Mouse (Mus musculus): ENCODE measurements at regions not wholly inside any gene's neighbourhood (a gene's known extent, or its start where the extent isn't known, plus 50 kb on each side); places are given as distances from the start of the nearest gene placed in this dataset.

DNA sequence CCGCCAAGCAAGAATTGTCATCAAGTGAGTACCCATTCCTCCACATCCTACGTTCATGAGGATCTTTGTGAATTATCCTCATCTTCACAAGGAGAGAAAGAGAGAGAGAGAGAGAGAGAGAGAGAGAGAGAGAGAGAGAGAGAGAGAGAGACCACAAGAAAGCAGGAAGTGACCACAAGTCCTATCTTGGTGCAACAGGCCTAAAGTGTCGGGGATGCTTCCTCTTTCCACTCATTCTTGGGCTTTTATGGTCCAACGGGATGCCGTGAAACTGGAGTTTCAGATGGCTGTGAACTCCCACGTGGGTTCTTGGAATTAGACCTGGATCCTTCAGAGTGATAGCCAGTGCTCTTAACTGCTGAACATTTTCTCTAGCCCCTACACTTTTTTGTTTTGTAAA, 53.1 kb upstream of the Rai14 start:
- no peaks in the 10 kb centered on the region for H3K9me3 ChIP-seq
- no peak overlapping the region for H3K9ac ChIP-seq
- no peak overlapping the region for H3K4me3 ChIP-seq (replicated peaks)
- H3K4me1 ChIP-seq: peaks cover 4% of the 10 kb centered on the region; the same call in 1 of the 2 replicates
- H3K4me2 ChIP-seq: no peak overlapping the region
- H3K36me3 ChIP-seq: no peaks in the 10 kb centered on the region
- no peaks in the 10 kb centered on the region for H3K27me3 ChIP-seq (replicated peaks)
- H3K27ac ChIP-seq: no peak overlapping the region
- no peak for ATAC-seq (ENCODE audit: insufficient read depth, low FRiP score, low read depth)
- WGBS: 75% methylated on average over 6 of the region's 6 CpGs

GRCm38 (mm10) chr15:10770410-10771310, 56.2 kb upstream of the Rai14 start:
- Histone ChIP-seq H3K36me3 (no peaks in the 10 kb centered on the region), H3K9ac (no peak overlapping the region), H3K27ac (no peak overlapping the region), H3K4me3 (replicated peaks) (no peak overlapping the region), H3K4me1 (peaks cover 4% of the 10 kb centered on the region; the same call in 1 of the 2 replicates), H3K27me3 (replicated peaks) (no peaks in the 10 kb centered on the region), H3K4me2 (no peak overlapping the region), H3K9me3 (no peaks in the 10 kb centered on the region)
- 32% methylated on average over 5 of the region's 5 CpGs for WGBS
- no peak for ATAC-seq (ENCODE audit: insufficient read depth, low FRiP score, low read depth)

DNA sequence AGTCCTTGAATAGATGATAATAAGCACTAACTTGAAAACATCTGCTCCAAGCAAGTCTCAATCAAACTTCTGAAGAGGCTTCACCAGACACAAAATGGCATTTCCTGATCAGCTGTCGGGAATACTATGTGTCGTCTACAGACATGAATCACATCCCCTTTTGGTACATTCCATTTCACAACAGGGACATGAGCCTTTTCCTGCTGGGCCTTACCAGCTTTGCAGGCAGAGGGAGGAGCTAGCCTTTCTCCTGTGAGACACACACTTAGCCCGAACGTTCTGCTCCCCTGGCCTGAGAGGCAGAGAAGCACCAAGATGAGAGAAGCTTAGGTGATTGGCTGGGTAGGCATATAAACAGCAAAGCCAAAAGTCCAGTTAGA, 56.9 kb upstream of the Rai14 start:
- 37% methylated on average over 4 of the region's 4 CpGs for WGBS
- no peak for ATAC-seq (ENCODE audit: insufficient read depth, low FRiP score, low read depth)
- Histone ChIP-seq H3K27ac (no peak overlapping the region), H3K4me2 (no peak overlapping the region), H3K4me3 (replicated peaks) (no peak overlapping the region), H3K9me3 (no peaks in the 10 kb centered on the region), H3K36me3 (no peaks in the 10 kb centered on the region), H3K4me1 (peaks cover 4% of the 10 kb centered on the region; the same call in 1 of the 2 replicates), H3K9ac (no peak overlapping the region), H3K27me3 (replicated peaks) (no peaks in the 10 kb centered on the region)

DNA sequence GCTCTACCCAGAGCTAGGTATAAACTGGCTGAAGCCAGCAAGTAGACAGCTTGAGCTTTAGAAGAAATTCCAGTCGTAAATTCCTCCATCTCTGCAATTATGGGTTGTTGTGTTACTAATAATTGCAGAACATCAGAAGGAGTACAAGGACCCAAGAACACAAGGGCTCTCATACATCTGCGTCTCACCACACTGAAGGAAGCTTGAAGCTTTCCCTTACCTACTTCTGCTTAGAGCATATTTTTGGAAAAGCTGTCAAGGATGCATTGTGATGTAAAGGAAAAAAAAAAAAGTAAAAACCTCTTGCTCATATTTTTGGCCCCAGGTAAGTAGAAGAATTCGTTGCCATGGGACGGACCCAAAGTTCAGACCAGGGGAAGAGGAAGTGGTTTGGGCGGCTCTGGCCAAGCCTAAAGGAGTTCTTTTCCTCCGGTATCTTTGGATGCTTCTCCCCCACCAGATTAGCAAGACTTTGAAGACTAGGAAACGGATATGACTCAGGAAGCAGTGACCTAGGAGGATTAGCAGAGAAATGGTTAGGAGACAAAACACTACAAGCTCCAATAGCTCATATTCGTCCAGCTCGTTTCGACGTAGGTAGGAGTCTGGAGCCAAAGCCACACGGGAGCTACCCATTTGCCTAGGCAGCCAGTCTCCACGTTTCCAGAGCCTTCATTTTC, 65.7 kb upstream of the Rai14 start:
- Histone ChIP-seq H3K36me3 (no peaks in the 10 kb centered on the region), H3K9ac (no peak overlapping the region), H3K27me3 (replicated peaks) (no peaks in the 10 kb centered on the region), H3K9me3 (no peaks in the 10 kb centered on the region), H3K4me2 (no peak overlapping the region), H3K4me1 (no peaks in the 10 kb centered on the region), H3K4me3 (replicated peaks) (no peak overlapping the region), H3K27ac (no peak overlapping the region)
- ATAC-seq (ENCODE audit: insufficient read depth, low FRiP score, low read depth): no peak
- 77% methylated on average over 13 of the region's 13 CpGs for WGBS

- Histone ChIP-seq H3K4me2 (no peak overlapping the region), H3K9ac (no peak overlapping the region), H3K36me3 (no peaks in the 10 kb centered on the region), H3K27me3 (replicated peaks) (no peaks in the 10 kb centered on the region), H3K27ac (no peak overlapping the region), H3K4me3 (replicated peaks) (no peak overlapping the region), H3K4me1 (no peaks in the 10 kb centered on the region), H3K9me3 (no peaks in the 10 kb centered on the region)
- no peak for ATAC-seq (ENCODE audit: insufficient read depth, low FRiP score, low read depth)
- 48% methylated on average over 6 of the region's 6 CpGs for WGBS
Measured at GRCm38 (mm10) chr15:10789371-10789770, 74.9 kb upstream of the Rai14 start.

GRCm38 (mm10) chr15:10790862-10791497, 76.6 kb upstream of the Rai14 start:
- H3K36me3 ChIP-seq: no peaks in the 10 kb centered on the region
- H3K27ac ChIP-seq: no peak overlapping the region
- H3K4me3 ChIP-seq (replicated peaks): no peak overlapping the region
- no peak overlapping the region for H3K4me2 ChIP-seq
- ATAC-seq (ENCODE audit: insufficient read depth, low FRiP score, low read depth): no peak; the same call in 1 of the 2 replicates
- 73% methylated on average over 3 of the region's 3 CpGs for WGBS
- no peaks in the 10 kb centered on the region for H3K4me1 ChIP-seq
- H3K9ac ChIP-seq: no peak overlapping the region
- H3K27me3 ChIP-seq (replicated peaks): no peaks in the 10 kb centered on the region
- H3K9me3 ChIP-seq: no peaks in the 10 kb centered on the region

- Histone ChIP-seq H3K4me2 (no peak overlapping the region), H3K27ac (no peak overlapping the region), H3K9me3 (no peaks in the 10 kb centered on the region), H3K4me3 (replicated peaks) (no peak overlapping the region), H3K9ac (no peak overlapping the region), H3K4me1 (no peaks in the 10 kb centered on the region), H3K36me3 (no peaks in the 10 kb centered on the region), H3K27me3 (replicated peaks) (no peaks in the 10 kb centered on the region)
- WGBS: 72% methylated on average over 3 of the region's 3 CpGs
- no peak for ATAC-seq (ENCODE audit: insufficient read depth, low FRiP score, low read depth)
Measured at GRCm38 (mm10) chr15:10791516-10792112, 77.2 kb upstream of the Rai14 start.

- Histone ChIP-seq H3K9ac (no peak overlapping the region), H3K9me3 (no peaks in the 10 kb centered on the region), H3K4me1 (no peaks in the 10 kb centered on the region), H3K4me2 (no peak overlapping the region), H3K4me3 (replicated peaks) (no peak overlapping the region), H3K36me3 (no peaks in the 10 kb centered on the region), H3K27ac (no peak overlapping the region), H3K27me3 (replicated peaks) (no peaks in the 10 kb centered on the region)
- ATAC-seq (ENCODE audit: insufficient read depth, low FRiP score, low read depth): no peak
- WGBS: 74% methylated on average over 7 of the region's 7 CpGs
Measured at GRCm38 (mm10) chr15:10792156-10792555, 77.7 kb upstream of the Rai14 start.

DNA sequence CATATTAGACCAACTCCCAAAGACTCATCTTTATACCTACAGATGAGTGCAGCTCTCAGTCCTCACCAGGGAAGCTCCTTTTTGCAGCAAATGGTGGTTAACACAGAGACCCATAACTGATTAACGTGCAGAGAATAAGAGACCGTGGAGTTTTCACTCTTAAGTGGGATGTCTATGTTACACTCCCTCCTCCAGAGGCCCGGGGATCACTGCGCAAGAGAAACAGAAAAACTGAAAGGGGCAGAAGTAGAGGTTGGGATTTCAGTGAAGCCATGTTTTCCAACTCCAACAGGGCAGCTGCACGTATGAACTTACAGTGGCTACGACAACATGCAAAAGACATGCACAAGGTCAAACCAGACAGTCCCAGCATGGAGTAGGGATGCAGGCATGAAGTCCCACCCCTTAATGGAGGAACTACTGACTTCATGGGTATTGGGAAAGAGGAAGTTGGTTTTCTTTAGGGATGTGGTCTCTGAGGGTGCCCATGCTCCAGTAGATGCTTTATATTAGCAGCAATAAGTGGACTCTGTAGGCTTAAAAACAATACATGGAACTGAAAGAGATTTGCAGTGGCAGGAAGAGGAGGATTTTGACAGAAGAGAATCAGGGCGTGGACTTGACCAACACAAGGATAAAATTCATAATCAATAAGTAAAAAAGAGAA, 80.8 kb upstream of the Rai14 start:
- 90% methylated on average over 7 of the region's 7 CpGs for WGBS
- no peak overlapping the region for H3K27ac ChIP-seq
- no peaks in the 10 kb centered on the region for H3K27me3 ChIP-seq (replicated peaks)
- ATAC-seq (ENCODE audit: insufficient read depth, low FRiP score, low read depth): no peak
- no peak overlapping the region for H3K4me3 ChIP-seq (replicated peaks)
- no peak overlapping the region for H3K4me2 ChIP-seq
- no peak overlapping the region for H3K9ac ChIP-seq
- no peaks in the 10 kb centered on the region for H3K4me1 ChIP-seq
- H3K9me3 ChIP-seq: no peaks in the 10 kb centered on the region
- H3K36me3 ChIP-seq: no peaks in the 10 kb centered on the region

DNA sequence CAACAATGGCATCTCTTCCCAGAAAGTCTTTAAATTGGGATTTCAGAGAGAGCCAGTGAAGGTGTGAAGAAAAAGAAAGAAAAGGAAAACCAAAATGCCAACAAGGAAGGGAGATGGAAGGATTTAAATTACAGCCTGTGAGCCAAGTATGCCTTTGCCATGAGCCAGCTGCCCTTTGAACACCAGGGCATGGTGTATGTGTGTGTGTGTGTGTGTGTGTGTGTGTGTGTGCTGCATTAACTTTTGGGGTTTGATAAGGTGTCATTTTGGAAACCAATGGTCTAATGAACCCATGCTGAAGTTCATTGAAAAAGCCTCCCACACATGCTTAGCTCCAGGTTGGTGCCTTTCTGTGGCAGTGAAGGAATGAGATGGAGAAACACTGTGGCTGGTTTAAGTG, 85.2 kb upstream of the Rai14 start:
- no peaks in the 10 kb centered on the region for H3K36me3 ChIP-seq
- H3K4me1 ChIP-seq: no peaks in the 10 kb centered on the region
- H3K27me3 ChIP-seq (replicated peaks): no peaks in the 10 kb centered on the region
- no peak for ATAC-seq (ENCODE audit: insufficient read depth, low FRiP score, low read depth)
- H3K4me3 ChIP-seq (replicated peaks): no peak overlapping the region
- no peak overlapping the region for H3K27ac ChIP-seq
- no peaks in the 10 kb centered on the region for H3K9me3 ChIP-seq
- no peak overlapping the region for H3K9ac ChIP-seq
- no peak overlapping the region for H3K4me2 ChIP-seq

GRCm38 (mm10) chr15:10814195-10814594, 99.8 kb upstream of the Rai14 start:
- H3K9me3 ChIP-seq: no peaks in the 10 kb centered on the region
- 77% methylated on average over 2 of the region's 2 CpGs for WGBS
- no peak overlapping the region for H3K27ac ChIP-seq
- ATAC-seq (ENCODE audit: insufficient read depth, low FRiP score, low read depth): no peak
- no peaks in the 10 kb centered on the region for H3K36me3 ChIP-seq
- no peak overlapping the region for H3K9ac ChIP-seq
- H3K4me1 ChIP-seq: no peaks in the 10 kb centered on the region
- H3K4me3 ChIP-seq (replicated peaks): no peak overlapping the region
- no peak overlapping the region for H3K4me2 ChIP-seq
- H3K27me3 ChIP-seq (replicated peaks): no peaks in the 10 kb centered on the region
